8 mouse cellular contexts compared by ENCODE assay signal in genomic region chr10:79986963-79987362, GRCm38 (mm10). TPM values are rescaled to one million over a fixed set of nuclear protein-coding genes. Genes with fewer than 3 reads are reported as not detected.
DNase-seq lines count a peak whose midpoint lies in the region; ATAC-seq lines count a peak whose summit lies in the region.

No protein-coding gene starts in this region.

- H3K79me2 ChIP-seq in macrophage (ENCODE audit: inconsistent target): peaks cover 19% of the 10 kb centered on the region

- peaks cover 23% of the 10 kb centered on the region for H3K4me1 ChIP-seq in hindbrain, embryonic 16.5 days (ENCODE audit: control insufficient read depth, insufficient read depth, low read depth, low read length)

- no peak overlapping the region for H3K9ac ChIP-seq in hindbrain, embryonic 16.5 days (ENCODE audit: low read depth, low read length)

- DNase-seq in MN1 (ENCODE audit: low spot score): peak; percentile 93
- peak; percentile 87 for DNase-seq in cerebellum, adult 9-11 months
- peak; percentile 86 for DNase-seq in gastrocnemius, adult 18-20 months (ENCODE audit: low spot score)
- peak; percentile 80 to 89 for DNase-seq in left cerebral cortex, adult 18-20 months (ENCODE audit: low spot score in 2 of 2)
- DNase-seq in right cerebral cortex, adult 18-20 months: peak; percentile 80
- DNase-seq in urinary bladder, postnatal 10 days (ENCODE audit: low spot score): peak; percentile 74

- ATAC-seq in hindbrain, embryonic 16.5 days: no peak

- 4% methylated on average over 11 of the region's 11 CpGs for WGBS in hindbrain, embryonic 16.5 days
- 2% methylated on average over 11 of the region's 11 CpGs for WGBS in macrophage (ENCODE audit: missing documents)

- H3K27ac ChIP-seq in hindbrain, embryonic 16.5 days (ENCODE audit: low read depth, low read length): no peak overlapping the region
- H3K27ac ChIP-seq in macrophage: peak overlapping the region; percentile 93

- no peak overlapping the region for H3K4me3 ChIP-seq in hindbrain, embryonic 16.5 days (ENCODE audit: low read length)
- H3K4me3 ChIP-seq in macrophage (ENCODE audit: inconsistent target): no peak overlapping the region

- peaks cover 6% of the 10 kb centered on the region for H3K9me3 ChIP-seq in hindbrain, embryonic 16.5 days (ENCODE audit: control insufficient read depth, low read length)

- no peaks in the 10 kb centered on the region for H3K36me3 ChIP-seq in hindbrain, embryonic 16.5 days (ENCODE audit: control insufficient read depth, insufficient read depth, low read length)
- H3K36me3 ChIP-seq in macrophage (ENCODE audit: inconsistent target): no peaks in the 10 kb centered on the region

- H3K27me3 ChIP-seq in hindbrain, embryonic 16.5 days (replicated peaks; ENCODE audit: control insufficient read depth, insufficient read depth, low read length): peaks cover 24% of the 10 kb centered on the region

- peak overlapping the region; percentile 13; the same call in 1 of the 2 replicates for H3K4me2 ChIP-seq in hindbrain, embryonic 16.5 days (ENCODE audit: low read length)

RNA-seq across cellular contexts. Expression of gene Cnn2, which starts 1.4 kb away (rescaled TPM):
- 10 to 100 TPM in 1 of 2 experiments, 1 to 10 TPM in 1; 5.2 to 10.5 TPM for total RNA-seq in gastrocnemius, adult 18-20 months (2021)
- polyA plus RNA-seq in hindbrain, embryonic 16.5 days (2015; fragmentation: Nextera tagmentation; extraction: Ambion mirVana): 30.5 and 38.9 TPM in 2 replicates
- total RNA-seq in left cerebral cortex, adult 18-20 months (2021): 1 to 10 TPM; 6.7 to 8.0 TPM
- total RNA-seq in macrophage (2018; cell fraction: chromatin; rRNA removed): 10 to 100 TPM in 1 of 26 experiments, 1 to 10 TPM in 15, under 1 TPM in 10; 0.44 to 23.6 (median 1.4) TPM
- 1 to 10 TPM; 2.0 to 8.6 (median 4.4) TPM for total RNA-seq in macrophage (2018; cell fraction: cytosol; rRNA removed)
- 1 to 10 TPM in 24 of 26 experiments, under 1 TPM in 2; 0.29 to 5.9 (median 2.2) TPM for total RNA-seq in macrophage (2018; cell fraction: nucleus; rRNA removed)
- 4.0 to 9.8 TPM (median 4.7 TPM) in 3 replicates for polyA plus RNA-seq in macrophage (2018)

RNA-seq across cellular contexts. Expression of gene Tmem259, which starts 2.8 kb away (rescaled TPM):
- 10 to 100 TPM; 68.7 to 84.2 TPM for total RNA-seq in gastrocnemius, adult 18-20 months (2021)
- polyA plus RNA-seq in hindbrain, embryonic 16.5 days (2015; fragmentation: Nextera tagmentation; extraction: Ambion mirVana): 11.7 and 17.4 TPM in 2 replicates
- 100 to 1,000 TPM; 112 to 113 TPM for total RNA-seq in left cerebral cortex, adult 18-20 months (2021)
- total RNA-seq in macrophage (2018; cell fraction: chromatin; rRNA removed): 100 to 1,000 TPM in 21 of 26 experiments, 10 to 100 TPM in 5; 84.6 to 188 (median 132) TPM
- total RNA-seq in macrophage (2018; cell fraction: cytosol; rRNA removed): 10 to 100 TPM; 33.9 to 69.6 (median 55.1) TPM
- total RNA-seq in macrophage (2018; cell fraction: nucleus; rRNA removed): 100 to 1,000 TPM in 19 of 26 experiments, 10 to 100 TPM in 7; 57.2 to 171 (median 117) TPM
- polyA plus RNA-seq in macrophage (2018): 37.3 to 67.6 TPM (median 52.3 TPM) in 3 replicates

RNA-seq across cellular contexts. Expression of gene Abca7, which starts 9.3 kb away (rescaled TPM):
- 1 to 10 TPM; 6.6 to 7.6 TPM for total RNA-seq in gastrocnemius, adult 18-20 months (2021)
- 4.2 and 5.1 TPM in 2 replicates for polyA plus RNA-seq in hindbrain, embryonic 16.5 days (2015; fragmentation: Nextera tagmentation; extraction: Ambion mirVana)
- 10 to 100 TPM; 13.0 to 13.7 TPM for total RNA-seq in left cerebral cortex, adult 18-20 months (2021)
- 10 to 100 TPM; 13.8 to 55.3 (median 40.0) TPM for total RNA-seq in macrophage (2018; cell fraction: chromatin; rRNA removed)
- 1 to 10 TPM; 2.5 to 9.0 (median 5.6) TPM for total RNA-seq in macrophage (2018; cell fraction: cytosol; rRNA removed)
- 10 to 100 TPM in 25 of 26 experiments, 1 to 10 TPM in 1; 8.8 to 34.3 (median 23.0) TPM for total RNA-seq in macrophage (2018; cell fraction: nucleus; rRNA removed)
- 3.3 to 10.6 TPM (median 4.0 TPM) in 3 replicates for polyA plus RNA-seq in macrophage (2018)

RNA-seq across cellular contexts. Expression of gene Grin3b, which starts 16.4 kb away (rescaled TPM):
- under 1 TPM; 0.32 to 0.59 TPM for total RNA-seq in gastrocnemius, adult 18-20 months (2021)
- polyA plus RNA-seq in hindbrain, embryonic 16.5 days (2015; fragmentation: Nextera tagmentation; extraction: Ambion mirVana): 0.45 and 0.46 TPM in 2 replicates
- total RNA-seq in left cerebral cortex, adult 18-20 months (2021): under 1 TPM; 0.14 to 0.16 TPM
- under 1 TPM in 6 of 26 experiments, not detected in 20; 0.20 to 0.71 (median 0.55) TPM for total RNA-seq in macrophage (2018; cell fraction: chromatin; rRNA removed)
- under 1 TPM in 3 of 26 experiments, not detected in 23; 0.10 to 0.13 (median 0.13) TPM for total RNA-seq in macrophage (2018; cell fraction: cytosol; rRNA removed)
- under 1 TPM in 5 of 26 experiments, not detected in 21; 0.30 to 0.75 (median 0.35) TPM for total RNA-seq in macrophage (2018; cell fraction: nucleus; rRNA removed)
- polyA plus RNA-seq in macrophage (2018): not detected in 3 replicates

RNA-seq across cellular contexts. Expression of gene Wdr18, which starts 27.0 kb away (rescaled TPM):
- total RNA-seq in gastrocnemius, adult 18-20 months (2021): 10 to 100 TPM; 21.0 to 22.9 TPM
- polyA plus RNA-seq in hindbrain, embryonic 16.5 days (2015; fragmentation: Nextera tagmentation; extraction: Ambion mirVana): 97.7 and 102 TPM in 2 replicates
- 10 to 100 TPM; 45.3 to 46.5 TPM for total RNA-seq in left cerebral cortex, adult 18-20 months (2021)
- total RNA-seq in macrophage (2018; cell fraction: chromatin; rRNA removed): 10 to 100 TPM; 10.9 to 87.7 (median 33.0) TPM
- total RNA-seq in macrophage (2018; cell fraction: cytosol; rRNA removed): 10 to 100 TPM in 22 of 26 experiments, 1 to 10 TPM in 4; 8.7 to 21.4 (median 14.7) TPM
- 10 to 100 TPM in 20 of 26 experiments, 1 to 10 TPM in 6; 6.2 to 61.0 (median 13.9) TPM for total RNA-seq in macrophage (2018; cell fraction: nucleus; rRNA removed)
- polyA plus RNA-seq in macrophage (2018): 11.4 to 31.4 TPM (median 18.8 TPM) in 3 replicates
